Mouse (Mus musculus) lung, adult 2 months (tissue): ENCODE measurements around the gene Cass4.

Source experiments
- CTCF ChIP-seq: fragments of 200-500 bp; IDR thresholded peaks from 2 replicates; pipeline ENCODE4 v1.5.1; 2011; ENCODE audit warnings: mild to moderate bottlenecking, low read length, control low read depth; ENCODE audit not compliant: insufficient read depth
- POLR2A ChIP-seq: fragments of 200-500 bp; IDR thresholded peaks from 2 replicates; pipeline ENCODE4 v1.6.1; 2011; ENCODE audit warnings: low read depth, mild to moderate bottlenecking, control low read depth, low read length, borderline replicate concordance; ENCODE audit errors: extremely low read depth

GRCm38 (mm10) chr2:172466427-172467132 lies 73.0 kb downstream of the Cass4 start:
- no peak for TF ChIP-seq CTCF
- no peak for TF ChIP-seq POLR2A
